Mouse (Mus musculus) right cerebral cortex, postnatal 14 days (tissue): ENCODE measurements at regions not wholly inside any gene's neighbourhood (a gene's known extent, or its start where the extent isn't known, plus 50 kb on each side); places are given as distances from the start of the nearest gene placed in this dataset.
"Not testable (repeated sequence)": the region's sequence is repeated elsewhere in the genome, so short reads cannot be mapped to it uniquely, and the experiment has no call there.

Experiments
- DNase-seq: peaks from one replicate; pipeline ENCODE4 v3.0.0; 2022

DNA sequence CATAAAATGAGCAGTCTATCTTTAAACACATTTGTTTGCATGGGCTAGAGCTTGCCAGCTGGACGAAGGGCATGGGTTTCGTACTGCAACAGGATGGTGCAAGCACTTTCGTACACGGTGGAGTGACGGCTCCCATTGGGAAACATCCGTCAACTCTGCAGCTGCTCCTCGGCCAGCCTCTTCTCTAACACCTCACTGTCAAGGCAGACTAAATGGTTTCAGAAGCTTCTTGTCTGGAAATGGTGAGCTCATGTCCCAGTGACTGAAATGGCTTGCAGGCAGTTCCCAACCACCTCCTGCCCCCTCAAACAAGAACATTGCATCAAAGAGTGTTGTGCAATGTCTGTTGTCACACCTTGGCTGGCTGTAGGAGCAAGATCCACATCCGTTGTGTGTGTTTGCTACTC lies 163.4 kb downstream of the Trib2 start:
- DNase-seq = no peak

DNA sequence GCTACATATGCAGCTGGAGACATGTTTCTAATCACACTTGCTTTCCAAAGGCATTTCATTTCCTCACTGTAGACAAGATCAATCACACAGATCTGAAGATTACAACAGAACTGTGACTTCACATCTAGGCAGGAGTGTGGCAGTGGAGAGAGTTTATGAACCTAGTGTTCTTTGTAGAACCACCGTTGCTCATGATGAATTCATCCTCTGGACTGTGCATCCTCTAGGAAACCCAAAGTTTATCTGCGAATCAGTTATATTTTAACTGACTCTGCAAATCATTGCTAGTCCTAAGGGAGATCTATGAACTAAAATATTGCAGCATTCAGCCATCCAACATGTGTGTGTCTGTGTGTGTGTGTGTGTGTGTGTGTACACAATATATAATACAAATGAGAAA lies 165.4 kb downstream of the Trib2 start:
- DNase-seq = no peak

GRCm38 (mm10) chr12:15649906-15650305 lies 166.8 kb downstream of the Trib2 start:
- DNase-seq = no peak

- no peak for DNase-seq
These were observed 167.5 kb downstream of the Trib2 start for GRCm38 (mm10) chr12:15649226-15649625.

DNA sequence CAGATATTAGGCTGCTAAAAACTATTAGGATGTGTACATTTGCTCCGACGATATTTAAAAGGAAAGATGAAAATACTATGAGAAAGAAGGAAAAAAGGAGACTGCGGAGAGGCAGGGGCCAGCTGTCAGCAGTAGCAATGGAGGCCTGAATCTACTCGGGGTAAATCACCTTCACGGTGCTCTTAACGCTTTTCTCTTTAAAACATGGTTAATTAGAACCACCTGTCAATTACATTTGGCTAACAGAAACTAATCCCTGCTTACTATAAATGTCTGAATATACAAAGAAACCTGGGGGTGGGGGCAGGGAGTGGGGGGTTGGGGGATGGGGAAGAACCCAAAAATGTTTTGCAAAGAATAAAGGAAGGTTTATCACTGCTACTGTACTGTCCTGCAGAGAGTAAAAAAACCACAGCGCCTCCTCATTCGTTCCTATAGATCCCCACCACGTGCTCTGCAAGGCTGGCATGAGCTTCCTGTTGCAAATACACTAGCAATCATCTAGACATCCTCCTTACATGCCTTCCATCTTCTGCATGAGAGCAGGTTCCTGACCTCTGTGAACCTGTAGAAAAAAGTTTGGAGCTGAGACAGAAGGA lies 172.5 kb downstream of the Trib2 start:
- no peak for DNase-seq

GRCm38 (mm10) chr12:15643669-15644068 lies 173.1 kb downstream of the Trib2 start:
- no peak for DNase-seq

GRCm38 (mm10) chr12:15640320-15640719 lies 176.4 kb downstream of the Trib2 start:
- DNase-seq = no peak

DNA sequence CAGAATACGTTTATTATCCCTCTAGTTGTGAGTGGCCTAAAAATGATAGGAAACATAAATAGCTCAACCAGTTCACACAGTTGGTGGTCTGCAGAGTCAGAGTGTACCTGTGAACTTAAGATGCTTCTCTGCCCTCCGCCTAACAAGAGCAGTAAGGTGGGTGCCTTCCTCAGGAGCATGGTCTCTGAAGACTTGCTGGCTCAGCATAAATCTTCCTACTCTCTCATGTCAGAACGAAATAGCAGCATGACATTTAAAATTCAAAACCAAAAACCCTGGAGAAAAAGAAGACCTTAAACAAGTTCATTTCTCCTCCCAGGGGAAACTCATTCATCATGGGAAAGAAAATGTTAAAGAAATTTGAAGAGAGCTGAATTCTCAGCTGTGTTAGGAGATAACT lies 186.8 kb downstream of the Trib2 start:
- DNase-seq = no peak

GRCm38 (mm10) chr12:15619521-15619920 lies 197.2 kb downstream of the Trib2 start:
- no peak for DNase-seq

GRCm38 (mm10) chr12:15617312-15617711 lies 199.4 kb downstream of the Trib2 start:
- no peak for DNase-seq

DNA sequence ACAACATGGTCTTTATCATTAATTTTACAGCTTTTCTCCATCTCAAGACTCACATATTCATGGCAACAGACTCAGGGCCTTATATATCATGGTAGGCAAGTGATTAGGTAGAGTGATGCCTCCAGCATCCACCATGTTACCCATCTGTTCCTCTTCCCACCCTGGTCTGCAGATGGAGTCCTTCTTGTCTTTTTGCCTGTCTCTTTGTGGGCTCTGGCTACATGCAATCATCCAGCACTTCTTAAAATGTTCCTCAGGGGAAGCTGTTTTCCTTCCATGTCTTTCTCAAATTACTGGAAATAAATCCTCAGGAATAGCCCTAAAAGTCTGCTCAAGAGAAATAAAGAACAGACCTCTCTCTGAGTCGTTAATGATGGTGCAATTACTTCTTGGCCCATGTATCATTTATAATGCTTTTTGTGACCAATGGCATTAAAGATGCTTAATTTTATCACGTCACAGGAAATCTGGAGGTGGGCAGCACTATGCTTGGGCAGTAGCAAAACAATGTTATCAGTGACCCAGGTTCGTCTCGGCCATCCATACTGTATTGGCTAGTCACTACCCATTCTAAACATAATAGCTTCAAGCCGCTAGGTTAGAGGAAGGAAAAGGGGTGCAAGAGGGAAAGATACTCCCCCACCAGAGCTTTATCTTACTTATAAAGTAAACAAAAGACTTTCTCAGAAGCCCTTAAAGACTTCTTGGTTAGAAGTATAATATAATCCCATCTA lies 204.7 kb downstream of the Trib2 start:
- DNase-seq = no peak

GRCm38 (mm10) chr12:15607091-15607490 lies 209.6 kb downstream of the Trib2 start:
- no peak for DNase-seq

- no peak for DNase-seq
These were observed 210.6 kb downstream of the Trib2 start for GRCm38 (mm10) chr12:15606095-15606494.

DNA sequence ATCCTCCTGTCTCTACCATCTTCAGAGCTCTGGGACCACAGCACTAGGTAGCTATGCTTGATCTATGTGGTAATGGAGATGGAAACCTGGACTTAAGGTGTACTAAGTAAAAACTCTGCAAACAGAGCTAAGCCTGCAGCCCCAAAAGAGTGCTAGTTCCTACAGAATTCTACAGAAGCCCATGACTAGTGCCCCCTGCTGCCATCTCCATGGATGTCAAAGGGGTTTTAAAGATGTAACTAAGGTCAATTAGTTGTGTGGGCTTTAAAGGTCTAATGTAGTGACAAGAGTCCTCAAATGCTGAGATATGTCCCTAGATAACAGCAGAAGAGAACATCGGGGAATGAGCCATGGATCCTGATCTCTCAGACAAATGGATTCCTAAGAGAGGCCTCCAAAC lies 212.1 kb downstream of the Trib2 start:
- DNase-seq = no peak

DNA sequence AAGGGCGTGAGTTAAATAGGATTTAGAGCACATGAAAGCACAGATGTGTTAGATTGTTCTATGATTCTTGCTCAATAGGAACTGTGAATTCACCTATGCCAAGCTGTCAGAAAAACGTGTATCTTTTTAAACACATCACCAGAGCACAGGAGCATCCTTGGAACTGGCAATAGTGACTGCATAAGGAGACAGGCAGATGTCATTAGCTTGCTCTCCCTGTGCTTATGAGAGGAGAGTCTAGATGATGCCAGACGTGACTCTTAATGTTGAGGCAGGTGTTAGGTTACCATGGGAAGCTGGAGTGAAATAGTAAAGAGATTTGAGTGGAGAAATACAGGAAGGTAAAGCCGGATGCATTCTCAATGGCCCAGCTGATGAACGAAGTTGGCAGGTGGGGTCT lies 212.8 kb downstream of the Trib2 start:
- no peak for DNase-seq

DNA sequence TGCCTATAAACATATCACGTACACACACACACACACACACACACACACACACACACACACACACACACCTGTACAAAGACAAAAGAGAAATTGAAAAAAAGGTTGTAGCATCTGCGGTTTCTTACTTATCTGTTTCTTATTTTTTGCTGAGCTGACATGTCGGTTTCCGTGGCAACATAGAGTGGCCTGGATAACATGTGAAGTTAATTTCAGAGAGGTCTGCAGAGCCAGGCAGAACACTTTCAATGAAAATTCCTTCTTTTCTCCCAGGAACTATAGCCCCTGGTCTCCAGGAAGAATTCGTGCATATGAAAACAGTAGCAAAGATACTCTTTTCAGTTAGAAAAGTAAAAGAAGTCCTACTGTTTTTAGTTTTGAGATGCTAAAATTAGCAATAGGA lies 213.4 kb downstream of the Trib2 start:
- no peak for DNase-seq

GRCm38 (mm10) chr12:15594704-15595103 lies 222.0 kb downstream of the Trib2 start:
- no peak for DNase-seq

DNA sequence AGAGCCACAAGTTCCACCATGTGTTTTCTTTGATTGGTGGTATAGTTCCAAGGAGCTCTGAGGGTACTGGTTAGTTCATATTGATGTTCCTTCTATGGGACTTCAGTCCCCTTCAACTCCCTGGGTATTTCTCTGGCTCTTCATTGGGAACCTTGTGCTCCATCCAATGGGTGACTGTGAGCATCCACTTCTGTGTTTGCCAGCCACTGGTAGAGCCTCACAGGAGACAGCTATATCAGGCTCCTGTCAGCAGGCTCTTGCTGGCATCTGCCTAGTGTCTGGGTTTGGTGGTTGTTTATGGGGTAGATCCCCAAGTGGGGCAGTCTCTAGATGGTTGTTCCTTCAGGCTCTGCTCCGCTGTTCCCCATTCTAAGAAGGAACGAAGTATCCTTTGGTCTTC lies 228.9 kb downstream of the Trib2 start:
- DNase-seq = not testable (repeated sequence)

DNA sequence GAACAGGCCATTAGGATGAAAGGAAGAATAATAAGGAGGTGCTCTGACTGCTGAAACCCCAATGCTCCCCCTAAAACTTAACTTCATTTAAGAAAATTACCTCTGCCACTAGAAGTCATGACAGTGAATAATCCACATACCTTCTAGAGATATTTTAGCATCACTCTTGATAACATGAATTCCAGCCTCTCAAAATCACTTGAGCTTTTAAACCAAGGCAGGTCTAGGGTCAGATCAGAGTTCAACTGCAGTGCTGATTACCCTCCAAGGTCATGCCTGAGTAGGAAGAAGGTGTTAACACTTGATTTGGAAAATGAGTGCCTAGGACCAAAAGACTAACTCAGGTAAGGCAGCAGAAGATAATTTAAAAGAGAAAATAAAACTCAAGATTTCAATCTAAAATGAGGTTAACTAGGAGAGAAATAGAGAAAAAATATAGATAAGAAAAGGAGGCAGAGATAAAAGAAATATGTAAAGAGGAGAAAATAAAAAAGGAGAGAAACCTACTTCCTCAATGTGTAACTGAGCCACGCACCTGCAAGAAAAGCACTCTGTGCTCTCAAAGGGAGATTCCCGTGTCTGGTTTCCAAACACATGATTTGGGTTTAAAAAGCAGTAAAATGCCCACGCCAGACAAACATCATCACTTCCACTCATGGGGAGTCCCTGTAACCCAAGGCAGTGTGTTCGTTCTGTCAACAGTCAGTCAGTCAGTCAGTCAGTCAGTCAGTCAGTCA lies 229.8 kb downstream of the Trib2 start:
- no peak for DNase-seq

DNA sequence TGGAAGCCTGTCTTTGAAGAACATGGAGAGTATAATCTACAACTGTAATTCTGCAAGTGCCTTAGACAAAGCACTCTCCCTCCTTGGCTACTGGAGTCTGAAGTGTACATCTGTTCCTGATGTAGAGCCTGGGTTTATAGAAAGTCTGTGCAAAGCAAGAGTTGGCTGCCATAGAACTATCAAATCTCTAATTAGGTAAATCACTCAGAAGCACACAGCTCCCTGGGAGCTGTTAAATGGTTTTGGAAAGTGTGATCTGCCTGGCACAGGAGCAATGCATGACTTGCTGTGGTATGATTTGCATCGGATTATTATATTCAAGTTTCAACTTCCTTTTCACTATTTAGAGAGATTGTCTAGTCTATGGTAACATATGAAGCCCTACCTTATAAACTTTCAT lies 230.9 kb downstream of the Trib2 start:
- no peak for DNase-seq

DNA sequence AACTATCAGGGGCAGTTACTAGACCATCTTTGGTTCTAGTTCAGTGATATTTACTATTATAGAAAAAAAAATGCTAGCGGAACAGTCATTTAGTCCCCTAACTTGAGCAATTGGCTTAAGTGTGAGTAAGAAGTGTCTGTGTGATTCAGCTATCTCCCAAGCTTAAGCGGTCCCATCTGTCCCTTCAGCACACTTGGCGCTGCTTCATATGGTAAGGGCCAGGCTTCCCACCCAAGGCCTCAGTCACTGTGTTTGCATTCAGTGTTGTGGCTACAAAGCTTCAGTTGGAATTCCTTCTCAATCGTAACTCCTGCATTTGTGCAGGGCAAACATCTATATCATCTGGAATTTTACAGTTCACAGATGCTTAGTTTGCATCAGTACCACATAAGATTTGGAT lies 232.0 kb downstream of the Trib2 start:
- DNase-seq = no peak

GRCm38 (mm10) chr12:15566785-15567109 lies 250.0 kb downstream of the Trib2 start:
- DNase-seq = no peak

DNA sequence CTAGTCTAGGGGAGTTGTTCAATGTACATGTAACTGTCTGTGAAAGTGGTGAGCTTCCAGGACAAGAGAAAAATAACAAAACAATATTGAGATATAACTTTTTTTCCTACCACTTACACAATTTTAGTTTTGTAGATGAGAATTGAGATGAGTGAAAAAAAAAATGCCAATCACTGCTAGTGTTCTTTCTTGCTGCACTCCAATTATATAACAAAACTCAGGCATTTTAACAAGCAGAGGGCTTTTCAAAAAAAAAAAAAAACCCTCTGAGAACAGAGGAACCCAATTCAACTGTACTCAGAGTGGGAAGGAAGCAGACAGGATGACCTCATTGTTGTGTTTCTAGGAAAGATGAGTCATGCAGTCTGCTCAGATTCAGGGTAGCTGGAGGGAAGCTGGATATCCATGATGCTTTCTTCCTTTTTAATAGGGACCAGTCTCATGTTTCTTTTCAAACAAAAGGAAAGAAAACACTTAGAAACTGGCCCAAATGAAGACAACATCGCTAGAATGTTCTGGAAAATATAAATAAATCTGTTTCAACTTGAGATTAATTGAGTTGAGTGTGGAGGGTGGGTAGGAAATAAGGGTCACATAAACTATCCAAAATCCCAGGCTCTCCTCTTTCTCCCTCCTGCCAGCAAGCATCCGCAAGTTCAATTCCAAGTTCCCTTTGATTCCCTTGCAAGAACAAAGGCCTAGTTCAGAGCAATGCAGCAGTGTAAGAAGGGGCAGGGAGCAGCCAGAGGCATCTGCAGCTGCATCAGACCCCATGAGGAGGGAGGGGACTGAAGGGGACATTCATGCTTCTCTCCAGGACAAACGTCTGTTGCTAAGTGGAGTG lies 250.6 kb downstream of the Trib2 start:
- peak; percentile 6 for DNase-seq
